Mouse (Mus musculus): ENCODE data around the gene S100a8.
A peak's percentile ranks its signal among the peaks of the same experiment; 100 is the strongest.

The S100a8 gene

DNA sequence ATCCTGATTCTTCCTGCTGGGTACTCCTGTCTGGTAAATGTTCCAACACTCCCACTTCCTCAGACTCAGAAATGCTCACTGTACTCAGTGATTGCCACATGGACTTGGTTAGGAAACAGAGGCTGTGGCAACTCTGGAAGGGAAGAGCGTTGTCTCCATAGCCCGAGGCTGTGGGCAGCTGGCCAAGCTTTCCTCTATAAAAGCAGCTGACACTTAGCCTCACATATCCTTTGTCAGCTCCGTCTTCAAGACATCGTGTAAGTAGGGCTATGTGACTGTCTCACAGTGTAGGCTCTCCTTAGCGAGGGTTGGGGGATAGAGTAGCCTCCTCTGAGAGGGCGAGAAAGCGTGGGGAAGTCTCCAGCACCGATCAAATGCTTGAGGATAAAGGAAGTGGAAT, at the start of gene S100a8:
S100a8 (plus strand) TSS at position 133 of the 400 bp plus-strand sequence.
- DNase-seq (ENCODE audit: low read depth) = no peak

DNA sequence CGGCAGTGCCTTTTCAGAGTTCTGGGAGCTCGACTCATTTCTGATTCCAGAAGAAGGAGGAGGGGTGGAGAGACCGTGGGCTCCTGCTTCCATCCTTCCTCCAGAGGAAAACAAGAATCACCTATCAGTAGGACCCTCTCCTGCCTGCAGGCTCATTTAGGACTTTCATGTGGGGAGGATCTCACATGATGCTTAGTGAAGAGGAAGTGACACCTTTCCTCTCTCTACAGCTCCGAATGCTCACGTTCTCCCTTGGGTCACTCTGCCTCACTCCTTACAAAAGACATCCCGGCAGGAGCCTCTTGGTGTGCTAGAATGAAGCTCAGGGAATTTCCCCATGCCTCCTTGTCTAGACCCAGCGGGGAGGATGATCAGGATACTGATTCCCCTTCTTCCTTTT, 47.2 kb upstream of the S100a8 start:
- no peak for DNase-seq (ENCODE audit: low read depth)

DNA sequence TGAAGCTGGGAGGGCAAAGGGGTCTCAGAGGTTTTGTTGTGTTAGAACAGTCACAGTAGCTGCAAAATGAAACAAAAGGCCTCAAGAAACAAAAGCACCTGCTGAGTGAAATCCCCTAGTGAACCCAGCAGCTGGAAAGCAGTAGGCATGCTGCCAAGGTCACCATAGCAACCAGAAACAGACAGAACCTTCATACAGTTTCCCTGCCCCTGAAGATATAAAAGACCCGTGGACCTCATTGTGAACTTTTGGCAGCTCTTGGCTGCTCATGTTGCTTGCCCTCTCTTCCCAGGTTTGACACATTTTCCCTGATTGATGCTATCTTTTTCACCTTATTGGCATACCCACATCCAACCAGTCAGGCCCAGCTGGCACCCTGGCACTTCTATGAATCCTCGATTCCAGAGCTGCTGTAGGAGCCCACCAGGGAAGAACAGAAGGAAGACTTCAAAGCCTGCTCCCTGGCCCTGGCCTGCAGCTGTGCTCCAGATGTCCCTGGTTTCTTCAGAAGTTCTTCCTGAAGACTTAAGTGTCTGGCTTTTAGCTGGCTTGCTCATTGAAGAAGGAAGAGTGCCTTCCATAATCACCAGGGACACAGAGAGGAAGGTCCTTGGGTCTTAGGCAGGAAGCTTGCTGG, 45.2 kb upstream of the S100a8 start:
- peak; percentile 65 for DNase-seq (ENCODE audit: low read depth)

DNA sequence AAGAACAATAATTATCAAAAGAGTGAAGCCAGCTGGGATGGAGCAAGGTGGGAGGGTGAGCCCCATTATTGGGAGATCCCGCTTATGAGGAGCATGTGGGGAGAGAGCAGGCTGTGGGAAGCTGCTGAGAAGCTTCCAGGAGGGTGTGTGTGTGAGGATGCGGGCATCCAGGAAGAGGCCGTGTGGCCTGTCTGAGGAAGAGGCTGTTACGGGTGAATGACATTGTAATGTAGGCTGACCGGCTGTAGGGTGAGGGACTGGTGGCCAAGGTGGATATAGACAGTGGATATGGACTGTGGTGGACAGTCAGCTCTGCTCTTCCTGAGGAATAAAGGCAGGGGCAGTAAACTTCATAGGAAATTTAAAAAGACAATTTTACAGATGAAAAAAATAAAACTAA, 43.3 kb upstream of the S100a8 start:
- no peak for DNase-seq (ENCODE audit: low read depth)

DNA sequence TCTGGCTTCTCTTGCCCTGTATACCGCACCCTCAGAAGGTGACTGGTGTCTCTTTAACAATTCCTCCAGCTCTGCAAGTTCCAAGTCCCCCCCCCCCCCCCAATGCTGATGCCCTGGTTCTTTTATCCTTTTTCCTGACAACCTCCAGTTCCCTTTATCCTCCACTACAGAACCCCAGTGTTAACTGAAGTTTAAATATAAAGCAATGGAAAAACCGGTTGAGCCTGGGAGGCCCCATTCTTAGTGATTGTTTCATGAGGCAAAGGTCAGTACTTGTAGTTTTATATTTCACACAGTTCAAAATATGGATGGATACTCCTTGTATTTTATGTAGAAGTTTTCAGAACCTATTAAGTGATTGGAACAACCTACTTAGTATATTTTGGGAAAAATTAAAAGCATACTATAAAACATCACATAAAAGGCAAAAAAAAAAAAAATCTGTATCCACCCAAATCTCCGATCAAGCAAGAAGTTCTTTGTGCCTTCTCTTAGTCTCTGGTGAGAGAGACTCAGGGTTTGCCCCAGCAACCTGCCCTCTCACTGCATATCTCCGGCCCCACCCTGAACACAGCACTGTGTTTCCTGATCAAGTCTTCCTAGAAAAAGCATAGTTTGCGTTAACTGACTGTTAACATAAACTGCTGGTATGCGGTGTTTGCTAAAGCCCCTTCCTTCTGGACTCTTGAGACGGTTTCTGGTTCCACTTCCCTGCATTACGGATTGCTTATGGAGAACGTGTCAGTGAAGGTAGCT, 42.3 kb upstream of the S100a8 start:
- DNase-seq (ENCODE audit: low read depth) = no peak

DNA sequence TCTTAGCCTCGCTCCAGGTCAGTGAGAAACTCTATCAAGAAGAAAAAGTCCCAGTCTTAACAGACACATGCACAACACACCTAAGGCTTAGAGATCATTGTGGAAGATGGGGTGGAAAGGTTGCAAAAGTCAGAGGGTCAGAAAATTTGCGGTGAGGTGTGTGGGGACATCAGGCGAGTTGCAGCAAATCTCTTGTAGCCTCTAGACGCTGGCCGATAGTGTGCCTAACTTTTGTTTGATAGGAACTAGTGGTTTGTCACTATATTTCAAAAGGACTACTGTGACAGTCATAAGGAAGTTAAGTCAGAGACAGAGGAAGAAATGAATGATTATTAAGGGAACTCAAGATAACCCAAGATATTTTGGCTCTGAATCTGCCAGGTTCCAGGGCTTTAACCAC, 41.4 kb upstream of the S100a8 start:
- no peak for DNase-seq (ENCODE audit: low read depth)

DNA sequence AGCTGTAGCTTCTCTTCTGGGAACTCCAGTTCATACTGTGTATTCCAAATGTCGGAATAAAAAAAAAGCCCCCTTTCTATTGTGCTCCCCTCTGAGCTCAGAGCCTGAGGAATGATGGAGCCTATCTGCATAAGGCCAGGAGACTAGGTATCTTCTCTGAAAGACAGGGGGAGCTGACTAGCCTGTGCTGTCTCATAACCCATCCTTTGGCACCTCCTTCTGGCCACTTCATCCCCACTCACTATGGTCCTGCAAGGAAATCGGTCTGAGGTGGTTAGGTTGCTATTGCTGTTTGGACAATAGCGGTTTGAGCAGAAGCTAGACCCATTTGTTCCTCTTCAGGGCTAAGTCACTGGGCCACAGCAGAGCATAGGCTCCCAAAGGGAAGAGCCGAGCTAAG, 41.0 kb upstream of the S100a8 start:
- DNase-seq (ENCODE audit: low read depth) = peak; percentile 68

DNA sequence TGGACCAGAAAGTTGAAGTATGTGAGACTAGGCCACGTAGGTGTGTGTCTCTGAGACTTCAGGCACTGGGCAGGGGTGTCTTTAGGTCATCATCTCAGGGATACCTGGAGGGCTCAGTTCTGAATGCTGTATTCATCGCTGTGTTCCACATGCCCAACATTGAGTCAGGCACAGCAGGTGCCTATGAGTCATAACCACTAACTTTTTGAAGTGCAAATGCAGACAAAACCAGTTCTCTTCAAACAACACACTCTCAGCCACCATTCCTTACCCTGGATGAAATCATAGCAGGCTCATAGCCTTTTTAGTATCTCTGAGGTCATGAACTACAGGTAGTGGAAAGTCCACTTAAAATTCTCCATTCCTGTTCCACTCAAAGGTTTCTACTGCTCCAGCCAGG, 39.5 kb upstream of the S100a8 start:
- no peak for DNase-seq (ENCODE audit: low read depth)

DNA sequence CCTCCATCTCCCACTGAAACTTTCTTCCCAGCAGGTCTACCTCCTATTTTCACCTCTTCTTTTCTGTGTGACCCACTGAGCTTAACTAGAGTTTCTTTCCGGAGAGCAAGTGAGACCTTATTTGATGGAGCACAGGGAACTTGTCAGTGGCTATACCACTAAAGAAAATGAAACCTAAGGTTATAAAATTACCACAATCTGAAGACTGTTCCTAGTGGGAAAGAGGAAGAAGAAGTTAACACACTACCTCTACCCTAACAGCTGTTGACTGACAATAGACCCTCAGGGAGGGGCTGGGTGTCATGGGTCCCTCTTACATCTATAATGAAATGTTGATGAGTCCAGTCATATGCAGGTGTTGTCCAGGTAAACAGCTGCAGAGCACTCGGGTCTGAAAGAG, 36.8 kb upstream of the S100a8 start:
- no peak for DNase-seq (ENCODE audit: low read depth)

DNA sequence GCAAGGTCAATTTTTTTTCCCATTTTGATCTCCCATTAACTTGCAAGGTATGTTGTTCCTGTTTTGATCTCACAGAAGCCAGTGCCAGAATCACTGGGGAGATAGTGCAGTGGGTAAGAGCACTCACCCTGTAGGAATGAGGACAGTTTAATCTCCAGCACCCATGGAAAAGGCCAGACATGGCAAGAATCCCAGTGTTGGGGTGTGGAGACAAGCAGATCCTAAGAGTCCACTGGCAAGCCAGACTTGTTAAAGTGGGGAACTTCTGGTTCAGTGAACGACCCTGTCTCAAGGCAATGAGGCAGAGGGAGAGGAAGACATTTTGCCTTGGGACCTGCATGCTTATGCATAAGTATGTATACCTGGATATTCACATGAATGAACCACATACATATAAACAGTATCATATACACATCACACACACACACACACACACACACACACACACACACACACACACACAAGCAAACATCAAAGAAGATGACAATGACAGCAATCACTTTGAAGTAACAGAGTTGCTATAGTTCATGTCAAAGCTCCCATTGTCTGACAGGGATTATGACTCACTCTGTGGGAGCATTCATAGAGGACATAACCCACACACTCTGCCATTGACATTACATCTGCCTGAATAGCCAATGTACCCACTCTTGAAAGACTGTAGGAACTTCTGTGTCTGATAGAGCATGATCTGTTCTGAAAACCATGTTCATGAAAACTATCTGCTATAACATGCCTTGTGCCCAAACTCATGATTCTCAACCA, 30.1 kb upstream of the S100a8 start:
- DNase-seq (ENCODE audit: low read depth) = no peak

DNA sequence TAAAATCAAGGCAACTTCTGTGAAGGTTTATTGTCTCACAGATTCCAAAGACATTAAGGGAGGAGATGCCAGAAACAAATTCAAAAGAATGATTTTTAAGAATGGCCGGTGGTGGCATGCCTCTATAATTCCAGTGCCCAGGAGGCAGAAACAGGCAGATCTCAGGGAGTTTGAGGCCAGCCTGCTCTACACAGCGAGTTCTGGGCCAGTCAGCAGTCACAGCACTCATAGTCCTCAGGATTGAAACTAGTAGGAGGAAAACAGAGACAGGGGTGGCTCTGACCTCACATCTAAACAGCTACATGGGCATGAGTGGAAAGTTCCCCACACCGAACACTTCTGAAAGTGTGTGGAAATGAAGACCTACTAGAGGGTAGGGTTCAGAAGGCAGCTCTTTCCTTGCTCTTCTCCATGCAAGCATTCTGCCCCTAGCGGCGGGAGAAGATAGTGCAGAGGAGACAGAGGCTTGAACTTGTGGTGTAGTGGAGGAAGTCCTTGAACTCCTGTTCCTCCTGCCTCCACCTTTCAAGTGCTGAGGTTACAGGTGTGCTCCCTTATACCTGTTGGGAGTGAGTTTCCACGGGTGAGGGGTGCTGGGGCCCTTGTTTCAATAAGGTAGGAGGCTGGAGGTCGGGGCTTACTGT, 29.1 kb upstream of the S100a8 start:
- DNase-seq (ENCODE audit: low read depth) = peak; percentile 85

DNA sequence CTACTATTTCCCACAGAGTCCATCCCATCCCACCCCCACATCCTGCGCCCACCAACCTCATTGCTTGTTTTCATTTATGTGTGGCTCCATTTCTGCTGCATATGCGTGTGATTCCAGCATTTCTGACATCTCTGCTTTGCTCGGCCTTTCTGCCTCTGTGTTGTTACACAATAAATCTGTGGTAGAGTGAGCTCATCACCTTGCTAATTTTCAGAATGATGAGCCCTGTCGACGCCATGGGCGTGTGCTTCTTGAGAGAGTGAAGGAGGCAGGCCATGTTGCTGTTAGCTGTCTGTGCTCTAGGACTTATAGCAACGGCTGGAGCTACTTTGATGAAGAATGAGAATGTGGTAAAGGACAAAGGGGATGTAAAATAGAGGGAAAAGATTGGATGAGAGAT, 27.8 kb upstream of the S100a8 start:
- no peak for DNase-seq (ENCODE audit: low read depth)

DNA sequence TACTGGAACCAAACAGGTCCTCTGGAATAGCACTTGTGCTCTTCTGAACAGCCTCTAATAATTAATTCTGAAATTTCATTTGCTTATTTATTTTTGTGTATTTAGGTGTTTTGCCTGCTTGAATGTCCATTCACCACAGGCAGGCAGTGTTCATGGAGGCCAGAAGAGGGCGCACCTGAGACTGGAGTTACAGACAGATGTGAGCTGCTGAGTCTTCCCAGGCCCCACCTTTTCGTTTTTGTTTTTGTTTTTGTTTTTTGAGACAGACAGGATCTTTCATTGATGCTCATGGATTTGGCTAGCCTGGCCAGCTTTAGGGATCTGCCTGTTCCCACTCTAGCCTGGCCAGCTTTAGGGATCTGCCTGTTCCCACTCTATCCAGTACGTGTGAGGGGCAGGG, 24.6 kb upstream of the S100a8 start:
- peak; percentile 69 for DNase-seq (ENCODE audit: low read depth)

DNA sequence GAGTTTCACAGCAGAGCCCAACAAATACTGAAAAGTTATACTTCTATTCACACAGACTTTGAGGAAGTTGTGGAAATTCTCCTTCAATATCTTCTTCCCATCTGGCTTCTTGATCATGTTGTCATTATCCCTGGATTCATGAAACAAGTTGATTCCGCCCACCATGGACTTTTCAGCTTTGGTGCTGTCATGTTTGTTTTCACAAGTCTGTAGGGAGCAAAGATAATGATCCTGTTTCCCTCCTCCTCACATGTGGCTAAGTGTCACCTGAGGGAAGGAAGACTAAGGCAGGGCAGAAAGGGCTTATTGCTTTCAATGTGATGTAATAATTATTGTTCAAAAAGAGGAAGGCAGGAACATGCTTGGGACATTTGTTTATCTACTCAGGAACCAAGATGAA, 21.5 kb upstream of the S100a8 start:
- no peak for DNase-seq (ENCODE audit: low read depth)

DNA sequence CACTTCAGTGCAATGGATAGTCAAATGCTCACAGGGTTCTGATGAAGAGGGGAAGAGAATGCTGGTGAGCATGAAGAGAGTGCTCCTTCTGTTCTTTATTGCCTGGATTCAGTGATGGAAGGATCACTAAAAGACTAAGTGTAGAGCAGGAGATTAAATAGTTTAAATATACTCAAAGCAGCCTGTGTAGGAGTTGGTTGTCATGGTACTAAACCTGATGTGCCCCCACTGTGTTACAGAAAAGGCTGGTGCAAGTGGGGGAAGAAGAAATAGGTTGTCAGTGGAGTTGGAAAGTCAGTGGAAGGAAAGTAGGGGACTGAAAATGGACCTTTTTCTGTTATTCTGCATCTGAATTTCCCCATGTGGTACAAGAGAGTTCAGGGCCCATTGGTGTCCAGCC, 19.8 kb upstream of the S100a8 start:
- no peak for DNase-seq (ENCODE audit: low read depth)

DNA sequence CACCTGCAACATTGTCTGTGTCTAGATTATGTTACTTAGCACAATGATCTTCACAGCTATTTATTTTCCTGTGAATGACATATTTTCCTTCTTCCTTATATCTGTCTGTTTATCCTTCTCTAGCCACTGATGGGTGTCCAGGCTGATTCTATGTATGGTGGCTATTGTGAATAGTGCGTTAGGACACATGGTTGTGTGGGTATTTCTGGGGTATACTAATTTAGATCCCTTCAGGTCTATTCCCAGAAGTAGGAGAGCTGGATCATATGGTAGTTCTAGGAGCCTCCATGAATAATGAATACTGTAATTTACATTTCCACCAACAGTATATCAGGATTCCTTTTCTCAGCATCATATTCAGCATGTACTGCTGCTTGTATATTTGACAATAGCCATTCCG, 18.9 kb upstream of the S100a8 start:
- DNase-seq (ENCODE audit: low read depth) = no peak

DNA sequence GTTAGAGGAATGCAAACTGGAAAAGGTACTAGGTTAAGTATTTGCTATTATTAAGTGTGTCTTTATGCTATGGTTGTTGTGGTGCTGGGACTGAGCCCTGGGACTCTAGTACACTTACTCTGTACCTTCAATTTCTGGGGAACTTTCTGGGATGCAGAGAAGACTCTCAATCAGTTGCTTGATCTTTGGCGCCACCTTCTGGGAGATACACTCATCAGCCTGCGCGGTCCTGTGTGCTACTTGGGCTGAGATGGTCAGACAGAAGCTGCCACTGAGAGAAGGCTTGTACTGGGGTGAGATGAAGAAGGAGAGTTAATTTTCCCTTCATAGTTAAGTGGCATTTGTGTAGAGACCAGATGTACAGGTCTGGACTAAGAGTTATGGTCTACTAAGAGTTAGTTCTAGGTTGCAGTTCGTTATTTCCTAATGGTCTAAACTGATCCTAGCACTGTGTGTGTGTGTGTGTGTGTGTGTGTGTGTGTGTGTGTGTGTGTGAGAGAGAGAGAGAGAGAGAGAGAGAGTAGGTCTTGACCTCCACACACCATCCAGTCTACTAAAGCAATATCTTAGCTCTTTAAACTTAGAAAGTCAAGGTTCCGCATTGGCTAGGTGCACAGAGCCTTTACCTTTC, 15.8 kb upstream of the S100a8 start:
- peak; percentile 80 for DNase-seq (ENCODE audit: low read depth)

DNA sequence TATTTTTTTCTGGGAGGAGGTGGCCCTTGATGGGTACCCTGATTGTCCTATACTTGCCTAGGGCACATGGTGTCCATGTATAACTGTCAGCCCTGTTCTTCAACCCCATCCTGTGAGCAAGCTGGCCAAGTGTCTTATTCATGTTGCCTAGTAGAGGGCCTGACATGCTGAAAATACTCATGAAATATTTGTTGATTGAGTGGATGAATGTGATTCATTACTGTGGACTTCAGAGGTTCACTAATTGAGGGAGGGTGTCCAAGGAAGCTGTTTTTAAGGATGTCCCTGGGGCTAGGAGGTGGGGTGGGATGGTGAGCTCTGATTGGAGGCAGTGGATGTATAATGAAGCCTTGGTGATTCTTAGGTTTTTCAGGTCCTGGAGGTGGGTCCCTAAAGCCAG, 15.1 kb upstream of the S100a8 start, which contains the start of gene S100a7a:
S100a7a (plus strand) TSS at position 301 of the 400 bp plus-strand sequence.
- no peak for DNase-seq (ENCODE audit: low read depth)

DNA sequence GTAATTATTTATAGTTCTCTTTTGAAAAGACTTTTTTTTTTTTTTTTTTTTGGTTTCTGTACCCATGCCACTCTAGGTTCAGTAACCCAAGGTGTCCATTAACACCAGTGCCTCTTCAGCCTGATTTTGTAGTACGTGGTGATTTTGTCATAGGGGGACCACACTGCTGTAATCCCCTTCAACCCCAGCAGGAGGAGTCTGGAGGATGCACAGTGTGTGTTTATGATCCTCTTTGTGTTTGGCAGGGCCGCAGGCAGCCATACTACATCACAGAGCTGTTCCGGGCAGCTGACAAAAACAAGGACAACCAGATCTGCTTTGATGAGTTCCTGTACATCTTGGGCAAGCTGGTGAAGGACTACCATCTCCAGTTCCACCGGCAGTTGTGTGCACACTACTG, 11.4 kb upstream of the S100a8 start:
- peak; percentile 36 for DNase-seq (ENCODE audit: low read depth)

DNA sequence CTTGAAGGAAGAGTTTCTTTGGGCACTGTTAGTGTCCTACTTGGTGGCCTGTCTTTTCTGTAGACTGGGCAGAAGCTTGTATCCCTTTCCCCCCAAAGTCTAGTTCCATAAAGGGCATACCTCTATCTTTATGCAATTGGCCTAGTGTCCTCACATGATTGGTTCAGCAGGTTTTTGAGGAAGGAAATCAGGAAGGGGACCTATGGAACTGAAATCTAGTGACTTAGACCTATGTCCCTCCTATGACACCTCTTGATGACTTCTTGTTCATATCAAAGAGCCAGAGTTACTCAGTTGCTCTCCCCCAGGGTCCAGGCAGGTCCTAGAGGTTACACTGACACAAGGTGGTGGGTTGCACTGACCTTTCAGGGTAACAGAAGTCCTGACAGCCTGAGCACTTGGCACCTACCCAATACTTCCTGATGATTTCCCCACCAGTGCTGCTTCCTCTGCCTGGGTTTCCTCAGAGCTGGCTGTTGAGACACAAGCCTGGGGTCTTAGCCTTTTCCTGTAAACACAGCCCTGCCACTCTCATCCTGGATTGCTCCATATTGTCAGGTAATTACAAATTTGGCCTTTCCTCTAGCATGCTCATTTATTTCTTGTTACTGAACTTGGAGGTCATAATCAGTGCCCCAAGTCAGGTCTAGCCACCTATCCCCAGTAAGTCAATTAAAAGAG, 9.3 kb upstream of the S100a8 start:
- no peak for DNase-seq (ENCODE audit: low read depth)

DNA sequence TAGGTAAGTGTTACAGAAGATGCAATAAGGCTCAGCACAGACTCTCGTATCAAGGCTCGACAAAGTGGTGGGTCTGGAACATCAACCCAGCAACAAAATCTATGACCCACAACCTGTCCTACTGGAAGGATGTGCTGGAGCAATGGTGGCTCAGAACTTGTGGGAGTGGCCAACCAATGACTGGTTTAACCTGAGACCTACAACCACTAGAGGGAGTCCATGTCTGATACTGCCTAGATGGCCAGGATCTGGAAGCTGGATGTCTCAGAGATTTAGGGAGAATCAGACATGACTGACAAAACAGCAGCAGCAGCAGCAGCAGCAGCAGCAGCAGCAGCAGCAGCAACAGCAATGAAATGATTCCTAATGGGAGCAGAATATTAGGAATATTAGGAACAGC, 4.6 kb upstream of the S100a8 start:
- DNase-seq (ENCODE audit: low read depth) = peak; percentile 42

DNA sequence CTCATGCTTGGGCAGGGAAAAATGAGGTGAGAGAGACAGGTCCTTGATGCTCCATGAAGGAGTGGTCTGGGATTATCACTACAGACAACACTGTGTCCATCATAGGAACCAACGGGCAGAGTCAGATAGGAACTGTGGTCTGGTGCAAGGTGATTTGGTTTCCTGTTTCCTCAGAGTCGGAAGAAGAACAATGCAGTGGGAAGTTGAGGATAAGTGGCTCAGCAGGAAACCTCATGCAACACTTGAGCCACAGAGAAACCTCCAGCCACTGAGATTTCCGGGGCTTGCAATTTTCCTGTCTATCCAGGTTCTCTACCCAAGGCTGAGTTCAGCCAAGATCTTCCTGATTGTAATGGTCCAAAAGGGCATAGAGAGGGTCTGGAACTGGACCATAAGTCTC, 9.9 kb downstream of the S100a8 start:
- DNase-seq (ENCODE audit: low read depth) = no peak
